In genomic region chr7:34165999-34166398, GRCm38 (mm10) we compare ENCODE assay signal across 20 mouse cellular contexts. TPM values are rescaled to one million over a fixed set of nuclear protein-coding genes. Genes with fewer than 3 reads are reported as not detected.
DNase-seq lines count a peak whose midpoint lies in the region; ATAC-seq and TF ChIP-seq lines count a peak whose summit lies in the region.
"Had no signal": no experiment of that assay in that cellular context is flagged by ENCODE, and none has a peak within 500 bp of the region (broad histone marks: within the 10 kb centered on the region; RNA-seq: fewer than 3 reads in every experiment).

No protein-coding gene starts in this region.

- no peak overlapping the region for H3K27ac ChIP-seq in kidney, postnatal 0 days
- peak overlapping the region; percentile 7 for H3K27ac ChIP-seq in ES-Bruce4 (ENCODE audit: insufficient read depth, low read length)
- H3K27ac ChIP-seq in liver, embryonic 13.5 days, result no peak overlapping the region
- no peak overlapping the region for H3K27ac ChIP-seq in hindbrain, embryonic 16.5 days (ENCODE audit: low read depth, low read length)
- H3K27ac ChIP-seq: embryonic facial prominence, embryonic 15.5 days; forebrain, embryonic 15.5 days; midbrain, embryonic 13.5 days had no signal

- TF ChIP-seq POLR2A in ES-Bruce4 (IDR thresholded peaks at IDR 0.05; ENCODE audit: insufficient read depth, low read length), result no peak

- H3K4me2 ChIP-seq in kidney, postnatal 0 days (ENCODE audit: low read length), result no peak overlapping the region
- H3K4me2 ChIP-seq in liver, embryonic 13.5 days, result peak overlapping the region; percentile 84; the same call in 1 of the 2 replicates
- H3K4me2 ChIP-seq in hindbrain, embryonic 16.5 days (ENCODE audit: low read length), result no peak overlapping the region
- H3K4me2 ChIP-seq: heart, embryonic 11.5 days had no signal

- TF ChIP-seq EP300 in ES-Bruce4 (IDR thresholded peaks at IDR 0.05; ENCODE audit: insufficient read depth, low read depth, low read length), result no peak

- H3K4me1 ChIP-seq in kidney, postnatal 0 days (replicated peaks; ENCODE audit: insufficient read depth, low read length), result no peaks in the 10 kb centered on the region
- no peaks in the 10 kb centered on the region for H3K4me1 ChIP-seq in ES-Bruce4 (ENCODE audit: control insufficient read depth, insufficient read depth, low read length)
- peaks cover 25% of the 10 kb centered on the region for H3K4me1 ChIP-seq in liver, embryonic 13.5 days (replicated peaks)
- peaks cover 9% of the 10 kb centered on the region for H3K4me1 ChIP-seq in hindbrain, embryonic 16.5 days (ENCODE audit: control insufficient read depth, insufficient read depth, low read depth, low read length)

- TF ChIP-seq CTCF in kidney, postnatal 0 days (IDR thresholded peaks at IDR 0.05; ENCODE audit: low read depth), result peak; percentile 16; the same call in 1 of the 2 replicates
- peak; percentile 15 for TF ChIP-seq CTCF in ES-Bruce4 (IDR thresholded peaks at IDR 0.05; ENCODE audit: low read depth, low read length)

- 80% methylated on average over 3 of the region's 3 CpGs for WGBS in kidney, postnatal 0 days
- 80% methylated on average over 3 of the region's 3 CpGs for WGBS in liver, embryonic 13.5 days (ENCODE audit: insufficient replicate concordance)
- 80% methylated on average over 3 of the region's 3 CpGs for WGBS in hindbrain, embryonic 16.5 days

- ATAC-seq in kidney, postnatal 0 days (replicated peaks; ENCODE audit: low FRiP score, low read depth), result no peak
- ATAC-seq in liver, embryonic 13.5 days (ENCODE audit: low read depth), result no peak
- ATAC-seq in hindbrain, embryonic 16.5 days, result no peak
- ATAC-seq: activated CD4-positive, CD25-positive, alpha-beta regulatory T cell, adult 4 months; forebrain, embryonic 15.5 days; inflammation-experienced regulatory T-cells, adult 6 months; midbrain, embryonic 13.5 days had no signal

- peaks cover 30% of the 10 kb centered on the region for H3K36me3 ChIP-seq in kidney, postnatal 0 days (ENCODE audit: insufficient read depth, low read length)
- peaks cover 41% of the 10 kb centered on the region for H3K36me3 ChIP-seq in ES-Bruce4 (ENCODE audit: control insufficient read depth, insufficient read depth, low read length, poor library complexity, severe bottlenecking)
- H3K36me3 ChIP-seq in liver, embryonic 13.5 days, result peaks cover 52% of the 10 kb centered on the region
- H3K36me3 ChIP-seq in hindbrain, embryonic 16.5 days (ENCODE audit: control insufficient read depth, insufficient read depth, low read length), result peaks cover 28% of the 10 kb centered on the region

- no peak overlapping the region for H3K9ac ChIP-seq in kidney, postnatal 0 days (ENCODE audit: low read depth, low read length)
- peak overlapping the region; percentile 37 for H3K9ac ChIP-seq in ES-Bruce4 (ENCODE audit: low read depth, poor library complexity, severe bottlenecking)
- peak overlapping the region; percentile 49 for H3K9ac ChIP-seq in liver, embryonic 13.5 days
- no peak overlapping the region for H3K9ac ChIP-seq in hindbrain, embryonic 16.5 days (ENCODE audit: low read depth, low read length)
- H3K9ac ChIP-seq: embryonic facial prominence, embryonic 15.5 days; forebrain, embryonic 15.5 days; midbrain, embryonic 13.5 days had no signal

- no peaks in the 10 kb centered on the region for H3K9me3 ChIP-seq in kidney, postnatal 0 days (replicated peaks; ENCODE audit: low read length)
- H3K9me3 ChIP-seq in ES-Bruce4 (replicated peaks; ENCODE audit: control insufficient read depth, insufficient read depth, low read length, poor library complexity, severe bottlenecking), result no peaks in the 10 kb centered on the region
- no peaks in the 10 kb centered on the region for H3K9me3 ChIP-seq in liver, embryonic 13.5 days (replicated peaks)
- no peaks in the 10 kb centered on the region for H3K9me3 ChIP-seq in hindbrain, embryonic 16.5 days (ENCODE audit: control insufficient read depth, low read length)
- H3K9me3 ChIP-seq: embryonic facial prominence, embryonic 15.5 days; forebrain, embryonic 15.5 days; midbrain, embryonic 13.5 days had no signal

- no peaks in the 10 kb centered on the region for H3K27me3 ChIP-seq in kidney, postnatal 0 days (ENCODE audit: insufficient read depth, low read length)
- H3K27me3 ChIP-seq in ES-Bruce4 (ENCODE audit: control insufficient read depth, insufficient read depth, low read length, poor library complexity, severe bottlenecking), result no peaks in the 10 kb centered on the region
- no peaks in the 10 kb centered on the region for H3K27me3 ChIP-seq in liver, embryonic 13.5 days
- no peaks in the 10 kb centered on the region for H3K27me3 ChIP-seq in hindbrain, embryonic 16.5 days (replicated peaks; ENCODE audit: control insufficient read depth, insufficient read depth, low read length)
- H3K27me3 ChIP-seq: embryonic facial prominence, embryonic 15.5 days; forebrain, embryonic 15.5 days; midbrain, embryonic 13.5 days had no signal

- no peak for DNase-seq in kidney, postnatal 0 days (ENCODE audit: low spot score)
- no peak for DNase-seq in kidney, adult 18-20 months
- DNase-seq in 3T3-L1 (ENCODE audit: low read depth, low spot score), result peak; percentile 27
- no peak for DNase-seq in liver, embryonic 13.5 days
- no peak for DNase-seq in heart, postnatal 4 days
- DNase-seq: adrenal gland, postnatal 14 days; cerebellum, adult 8-10 months; embryo, embryonic 11 days; heart, postnatal 36 days; kidney, adult 9 months; spleen, adult 18-20 months; thymus, adult 2 months had no signal

- H3K4me3 ChIP-seq in kidney, postnatal 0 days (replicated peaks; ENCODE audit: low read depth, low read length), result no peak overlapping the region
- H3K4me3 ChIP-seq in ES-Bruce4 (ENCODE audit: low read depth, low read length), result peak overlapping the region; percentile 40
- H3K4me3 ChIP-seq in liver, embryonic 13.5 days (replicated peaks), result 0 out of 2 replicates have a peak overlapping the region, but pooled peaks have one; percentile 21
- H3K4me3 ChIP-seq in hindbrain, embryonic 16.5 days (ENCODE audit: low read length), result no peak overlapping the region
- H3K4me3 ChIP-seq: forebrain, embryonic 15.5 days had no signal

RNA-seq across cellular contexts. Expression of gene Uba2, which starts 3.4 kb away (rescaled TPM):
- 133 and 146 TPM in 2 replicates for polyA plus RNA-seq in kidney, postnatal 0 days (2015; fragmentation: Nextera tagmentation; extraction: Ambion mirVana)
- polyA plus RNA-seq in ES-Bruce4 (2011; ENCODE audit: insufficient read depth, insufficient read length, low read depth, missing spikeins), result 220 and 223 TPM in 2 replicates
- polyA plus RNA-seq in liver, embryonic 13.5 days (2015; fragmentation: Nextera tagmentation; extraction: Ambion mirVana), result 131 and 146 TPM in 2 replicates
- 10 to 100 TPM; 61.8 to 70.6 TPM for total RNA-seq in heart, postnatal 4 days (2021)
- polyA plus RNA-seq in hindbrain, embryonic 16.5 days (2015; fragmentation: Nextera tagmentation; extraction: Ambion mirVana), result 145 and 159 TPM in 2 replicates

RNA-seq across cellular contexts. Expression of gene Pdcd2l, which starts 30.5 kb away (rescaled TPM):
- polyA plus RNA-seq in kidney, postnatal 0 days (2015; fragmentation: Nextera tagmentation; extraction: Ambion mirVana), result 51.4 and 54.5 TPM in 2 replicates
- polyA plus RNA-seq in ES-Bruce4 (2011; ENCODE audit: insufficient read depth, insufficient read length, low read depth, missing spikeins), result 37.5 and 38.0 TPM in 2 replicates
- polyA plus RNA-seq in liver, embryonic 13.5 days (2015; fragmentation: Nextera tagmentation; extraction: Ambion mirVana), result 31.8 and 32.1 TPM in 2 replicates
- 10 to 100 TPM; 24.7 to 25.9 TPM for total RNA-seq in heart, postnatal 4 days (2021)
- polyA plus RNA-seq in hindbrain, embryonic 16.5 days (2015; fragmentation: Nextera tagmentation; extraction: Ambion mirVana), result 76.2 and 87.3 TPM in 2 replicates

RNA-seq across cellular contexts. Expression of gene Wtip, which starts 32.9 kb away (rescaled TPM):
- polyA plus RNA-seq in kidney, postnatal 0 days (2015; fragmentation: Nextera tagmentation; extraction: Ambion mirVana), result 6.3 and 8.0 TPM in 2 replicates
- polyA plus RNA-seq in ES-Bruce4 (2011; ENCODE audit: insufficient read depth, insufficient read length, low read depth, missing spikeins), result 43.3 and 55.5 TPM in 2 replicates
- polyA plus RNA-seq in liver, embryonic 13.5 days (2015; fragmentation: Nextera tagmentation; extraction: Ambion mirVana), result 0.34 and 0.58 TPM in 2 replicates
- 10 to 100 TPM; 32.0 to 34.8 TPM for total RNA-seq in heart, postnatal 4 days (2021)
- polyA plus RNA-seq in hindbrain, embryonic 16.5 days (2015; fragmentation: Nextera tagmentation; extraction: Ambion mirVana), result 3.8 and 4.1 TPM in 2 replicates
- polyA plus RNA-seq: activated CD4-positive, CD25-positive, alpha-beta regulatory T cell, adult 4 months; inflammation-experienced regulatory T-cells, adult 6 months had no signal

Comparison
In these comparisons a context has a peak if more than half of its experiments do, and no peak if none do; other contexts are left out.
1. H3K4me3 ChIP-seq: peak in ES-Bruce4 (single experiment) and liver, embryonic 13.5 days (single experiment); none in kidney, postnatal 0 days (single experiment) and hindbrain, embryonic 16.5 days (single experiment).
2. H3K9ac ChIP-seq: peak in ES-Bruce4 (single experiment) and liver, embryonic 13.5 days (single experiment); none in kidney, postnatal 0 days (single experiment) and hindbrain, embryonic 16.5 days (single experiment).